21 mouse cellular contexts compared by ENCODE assay signal in the genomic region with DNA sequence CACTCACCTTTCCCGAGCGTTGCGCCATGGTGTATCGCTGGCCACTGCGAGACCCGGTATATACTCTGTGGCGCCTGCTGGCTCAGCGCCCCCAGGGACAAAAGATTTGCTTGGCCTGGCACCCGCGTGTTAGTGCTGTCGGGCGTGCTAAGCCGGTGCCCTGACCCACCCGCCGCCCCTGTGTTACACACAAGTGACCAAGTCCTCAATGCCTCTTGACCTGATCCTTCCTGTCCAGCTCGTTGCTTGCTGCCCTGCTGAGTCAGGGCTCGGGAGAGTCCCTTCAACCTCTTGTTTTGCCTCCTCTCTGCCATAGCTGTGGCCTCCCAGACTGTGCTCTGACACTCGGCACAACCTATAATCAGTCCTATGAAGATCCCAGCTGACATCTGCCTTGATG. TPM values are rescaled to one million over a fixed set of nuclear protein-coding genes. Genes with fewer than 3 reads are reported as not detected.
DNase-seq lines count a peak whose midpoint lies in the region; ATAC-seq and TF ChIP-seq lines count a peak whose summit lies in the region.
"Had no signal": no experiment of that assay in that cellular context is flagged by ENCODE, and none has a peak within 500 bp of the region (broad histone marks: within the 10 kb centered on the region; RNA-seq: fewer than 3 reads in every experiment).

A gene (minus strand): TSS at position 193 of the 400 bp plus-strand sequence.

- H3K4me1 ChIP-seq in embryonic facial prominence, embryonic 12.5 days = peaks cover 11% of the 10 kb centered on the region
- peaks cover 48% of the 10 kb centered on the region for H3K4me1 ChIP-seq in embryonic facial prominence, embryonic 10.5 days
- H3K4me1 ChIP-seq in lung, embryonic 16.5 days (replicated peaks; ENCODE audit: control insufficient read depth, insufficient read depth, low read length) = 0 out of 2 replicates have a peak, but pooled peaks cover 3% of the 10 kb centered on the region
- H3K4me1 ChIP-seq in lung, adult 2 months (ENCODE audit: control insufficient read depth, insufficient read depth, low read length) = no peaks in the 10 kb centered on the region
- H3K4me1 ChIP-seq in forebrain, embryonic 15.5 days = no peaks in the 10 kb centered on the region
- H3K4me1 ChIP-seq: liver, embryonic 13.5 days; neural tube, embryonic 13.5 days had no signal

- H3K9ac ChIP-seq in embryonic facial prominence, embryonic 12.5 days = no peak within 1 kb of the TSS
- no peak within 1 kb of the TSS for H3K9ac ChIP-seq in lung, embryonic 16.5 days (ENCODE audit: low read length)
- no peak within 1 kb of the TSS for H3K9ac ChIP-seq in forebrain, embryonic 15.5 days (replicated peaks)
- H3K9ac ChIP-seq: forebrain, embryonic 13.5 days; hindbrain, embryonic 12.5 days; liver, embryonic 13.5 days; neural tube, embryonic 13.5 days had no signal

- H3K9me3 ChIP-seq in embryonic facial prominence, embryonic 12.5 days = no peaks in the 10 kb centered on the region
- no peaks in the 10 kb centered on the region for H3K9me3 ChIP-seq in embryonic facial prominence, embryonic 10.5 days
- no peaks in the 10 kb centered on the region for H3K9me3 ChIP-seq in lung, embryonic 16.5 days (ENCODE audit: control insufficient read depth, low read length)
- no peaks in the 10 kb centered on the region for H3K9me3 ChIP-seq in forebrain, embryonic 15.5 days
- H3K9me3 ChIP-seq: forebrain, embryonic 13.5 days; hindbrain, embryonic 12.5 days; liver, embryonic 13.5 days; neural tube, embryonic 13.5 days had no signal

- no peak for TF ChIP-seq CTCF in lung, adult 2 months (IDR thresholded peaks at IDR 0.05; ENCODE audit: insufficient read depth, low read length)

- H3K27ac ChIP-seq in embryonic facial prominence, embryonic 12.5 days = no peak within 1 kb of the TSS
- no peak within 1 kb of the TSS for H3K27ac ChIP-seq in embryonic facial prominence, embryonic 10.5 days (replicated peaks)
- no peak within 1 kb of the TSS for H3K27ac ChIP-seq in lung, embryonic 16.5 days (ENCODE audit: low read length)
- no peak within 1 kb of the TSS for H3K27ac ChIP-seq in forebrain, embryonic 15.5 days (replicated peaks)
- H3K27ac ChIP-seq: forebrain, embryonic 13.5 days; hindbrain, embryonic 12.5 days; liver, embryonic 13.5 days; neural tube, embryonic 13.5 days had no signal

- H3K36me3 ChIP-seq in embryonic facial prominence, embryonic 12.5 days = no peaks in the 10 kb centered on the region
- no peaks in the 10 kb centered on the region for H3K36me3 ChIP-seq in embryonic facial prominence, embryonic 10.5 days (replicated peaks)
- no peaks in the 10 kb centered on the region for H3K36me3 ChIP-seq in lung, embryonic 16.5 days (ENCODE audit: control insufficient read depth, insufficient read depth, low read length)
- no peaks in the 10 kb centered on the region for H3K36me3 ChIP-seq in forebrain, embryonic 15.5 days
- H3K36me3 ChIP-seq: hindbrain, embryonic 12.5 days; liver, embryonic 13.5 days; neural tube, embryonic 13.5 days had no signal

- no peak for ATAC-seq in embryonic facial prominence, embryonic 12.5 days (ENCODE audit: insufficient number of reproducible peaks, insufficient read depth, low FRiP score, low TSS enrichment)
- ATAC-seq in lung, embryonic 16.5 days (ENCODE audit: low read depth) = peak; percentile 14; the same call in 1 of the 2 replicates
- peak; percentile 49; the same call in 1 of the 2 replicates for ATAC-seq in erythroid progenitor cell, adult 5-6 weeks (replicated peaks; ENCODE audit: low FRiP score, poor library complexity, severe bottlenecking)
- ATAC-seq in forebrain, embryonic 15.5 days (replicated peaks) = no peak
- ATAC-seq: forebrain, embryonic 13.5 days; inflammation-experienced regulatory T-cells, adult 6 months had no signal

- no peak within 1 kb of the TSS for H3K4me3 ChIP-seq in embryonic facial prominence, embryonic 12.5 days
- H3K4me3 ChIP-seq in embryonic facial prominence, embryonic 10.5 days = no peak within 1 kb of the TSS
- no peak within 1 kb of the TSS for H3K4me3 ChIP-seq in lung, embryonic 16.5 days (ENCODE audit: low read length)
- H3K4me3 ChIP-seq in lung, adult 2 months (replicated peaks; ENCODE audit: extremely low read depth, low read depth, low read length) = no peak within 1 kb of the TSS
- H3K4me3 ChIP-seq in forebrain, embryonic 15.5 days = no peak within 1 kb of the TSS
- H3K4me3 ChIP-seq: forebrain, embryonic 13.5 days; hindbrain, embryonic 12.5 days; liver, embryonic 13.5 days; neural tube, embryonic 13.5 days had no signal

- H3K4me2 ChIP-seq in embryonic facial prominence, embryonic 12.5 days (replicated peaks) = no peak within 1 kb of the TSS
- H3K4me2 ChIP-seq in lung, embryonic 16.5 days (ENCODE audit: low read depth, low read length) = no peak within 1 kb of the TSS
- no peak within 1 kb of the TSS for H3K4me2 ChIP-seq in forebrain, embryonic 15.5 days (replicated peaks)
- H3K4me2 ChIP-seq: forebrain, embryonic 13.5 days; hindbrain, embryonic 12.5 days; liver, embryonic 13.5 days; neural tube, embryonic 13.5 days had no signal

- DNase-seq in embryonic facial prominence, embryonic 10.5 days (ENCODE audit: low spot score) = no peak
- no peak for DNase-seq in lung, adult 2 months
- peak; percentile 49 for DNase-seq in retina, postnatal 1 day
- DNase-seq in thymus, postnatal 10 days (ENCODE audit: low spot score in 2 of 2) = no peak
- DNase-seq: adrenal gland, postnatal 14 days; cerebellum, adult 2 months; kidney, postnatal 36 days; liver, embryonic 13.5 days; lung, postnatal 10 days; right cerebral cortex, postnatal 4 days had no signal

- no peak for TF ChIP-seq POLR2A in lung, adult 2 months (IDR thresholded peaks at IDR 0.05; ENCODE audit: borderline replicate concordance, extremely low read depth, low read depth, low read length)

- no peaks in the 10 kb centered on the region for H3K27me3 ChIP-seq in embryonic facial prominence, embryonic 12.5 days
- peaks cover 16% of the 10 kb centered on the region; the same call in 1 of the 2 replicates for H3K27me3 ChIP-seq in embryonic facial prominence, embryonic 10.5 days (replicated peaks; ENCODE audit: low read depth, poor library complexity, severe bottlenecking)
- no peaks in the 10 kb centered on the region for H3K27me3 ChIP-seq in lung, embryonic 16.5 days (ENCODE audit: control insufficient read depth, insufficient read depth, low read depth, low read length)
- no peaks in the 10 kb centered on the region; the same call in 1 of the 2 replicates for H3K27me3 ChIP-seq in forebrain, embryonic 15.5 days
- H3K27me3 ChIP-seq: neural tube, embryonic 13.5 days had no signal

- WGBS in embryonic facial prominence, embryonic 12.5 days = 38% methylated on average over 18 of the region's 18 CpGs
- 30% methylated on average over 18 of the region's 18 CpGs for WGBS in embryonic facial prominence, embryonic 10.5 days
- 45% methylated on average over 18 of the region's 18 CpGs for WGBS in lung, embryonic 16.5 days
- 42% methylated on average over 18 of the region's 18 CpGs for WGBS in lung, adult 2 months
- WGBS in forebrain, embryonic 15.5 days = 35% methylated on average over 18 of the region's 18 CpGs

RNA-seq across cellular contexts. Expression of the gene that starts here (rescaled TPM):
- 6.5 and 18.4 TPM in 2 replicates for polyA plus RNA-seq in embryonic facial prominence, embryonic 12.5 days (2016; fragmentation: Nextera tagmentation; extraction: Ambion mirVana)
- 0.40 and 1.8 TPM in 2 replicates for polyA plus RNA-seq in embryonic facial prominence, embryonic 10.5 days (2016; fragmentation: Nextera tagmentation; extraction: Ambion mirVana)
- polyA plus RNA-seq in lung, embryonic 16.5 days (2015; fragmentation: Nextera tagmentation; extraction: Ambion mirVana) = 3.2 and 3.4 TPM in 2 replicates
- 0.27 and 0.28 TPM in 2 replicates for polyA plus RNA-seq in lung, adult 2 months (2012; rRNA removed)
- total RNA-seq in erythroid progenitor cell, adult 5-6 weeks (2015; ENCODE audit: low replicate concordance) = 21.8 TPM in 1 of 2 replicates, not detected in the other
- not detected in 2 replicates for total RNA-seq in erythroid progenitor cell, adult 5-6 weeks (2017; ENCODE audit: low replicate concordance)
- polyA plus RNA-seq in forebrain, embryonic 15.5 days (2015; fragmentation: Nextera tagmentation; extraction: Ambion mirVana) = 1.8 TPM in 2 replicates
- total RNA-seq: granulocyte monocyte progenitor cell, adult 5-6 weeks; left cerebral cortex, postnatal 10 days had no signal
- polyA plus RNA-seq: forebrain, embryonic 13.5 days; heart, embryonic 14.5 days; hindbrain, embryonic 12.5 days had no signal

Comparison
In these comparisons a context has a peak if more than half of its experiments do, and no peak if none do; other contexts are left out.
1. ATAC-seq: peak in lung, embryonic 16.5 days (single experiment) and erythroid progenitor cell, adult 5-6 weeks (single experiment); none in embryonic facial prominence, embryonic 12.5 days (single experiment) and forebrain, embryonic 15.5 days (single experiment).